Mouse (Mus musculus) forebrain, embryonic 14.5 days (tissue): ENCODE data around the gene Crip1. TPM values are rescaled to one million over a fixed set of nuclear protein-coding genes. Genes with fewer than 3 reads are reported as not detected.

Experiments used
- ATAC-seq: fragments of 200-750 bp; cut with Nextera tagmentation; 2 replicates; pipeline ENCODE4 v1.8.0; 2017; ENCODE audit warnings: mild to moderate bottlenecking, moderate library complexity
- DNase-seq: peaks from one replicate; pipeline ENCODE4 v3.0.0-alpha.2; 2015; ENCODE audit warnings: low spot score
- H3K27ac ChIP-seq: fragments of 300-500 bp; sonication (generic); 2 replicates; pipeline ENCODE4 v1.5.1; 2014; ENCODE audit warnings: low read depth, mild to moderate bottlenecking, control low read depth, low read length, moderate library complexity
- H3K27me3 ChIP-seq: fragments of 300-500 bp; sonication (generic); replicated peaks from 2 replicates; pipeline ENCODE4 v1.6.1; 2014; ENCODE audit warnings: low read length, control low read depth, mixed read lengths; ENCODE audit not compliant: control insufficient read depth, insufficient read depth
- H3K36me3 ChIP-seq: fragments of 300-500 bp; sonication (generic); 2 replicates; pipeline ENCODE4 v1.6.1; 2014; ENCODE audit warnings: low read length, control low read depth; ENCODE audit not compliant: control insufficient read depth, insufficient read depth
- H3K4me1 ChIP-seq: fragments of 300-500 bp; sonication (generic); 2 replicates; pipeline ENCODE4 v1.6.1; 2014; ENCODE audit warnings: antibody characterized with exemption, low read length, control low read depth; ENCODE audit not compliant: control insufficient read depth, insufficient read depth
- H3K4me2 ChIP-seq: fragments of 300-500 bp; sonication (generic); 2 replicates; pipeline ENCODE4 v1.6.1; 2014; ENCODE audit warnings: mild to moderate bottlenecking, control low read depth, low read length
- H3K4me3 ChIP-seq: fragments of 300-500 bp; sonication (generic); 2 replicates; pipeline ENCODE4 v1.5.1; 2014; ENCODE audit warnings: low read depth, low read length, control low read depth
- H3K9ac ChIP-seq: fragments of 300-500 bp; sonication (generic); 2 replicates; pipeline ENCODE4 v1.6.1; 2014; ENCODE audit warnings: mild to moderate bottlenecking, low read length, control low read depth, moderate library complexity
- H3K9me3 ChIP-seq: fragments of 300-500 bp; sonication (generic); replicated peaks from 2 replicates; pipeline ENCODE4 v1.6.1; 2016; ENCODE audit warnings: low read length, control low read depth, mixed read lengths; ENCODE audit not compliant: control insufficient read depth
- WGBS: fragments of 180-500 bp; shearing (Covaris S2); extraction: QIAGEN DNeasy Blood & Tissue Kit; methylation state at CpG from one replicate; pipeline ENCODE4 v1.1.7; 2014; 5-methylcytosine and 5-hydroxymethylcytosine counted together
- polyA plus RNA-seq: library from polyadenylated mRNA; unstranded; fragments of >200 nt; fragmentation: Nextera tagmentation; extraction: Ambion mirVana; gene quantifications from 2 replicates; pipeline ENCODE4 v1.2.1, GENCODE M21; 2014

Gene Crip1
- polyA plus RNA-seq, 1 experiment from 2014 or later, result 46.1 TPM

DNA sequence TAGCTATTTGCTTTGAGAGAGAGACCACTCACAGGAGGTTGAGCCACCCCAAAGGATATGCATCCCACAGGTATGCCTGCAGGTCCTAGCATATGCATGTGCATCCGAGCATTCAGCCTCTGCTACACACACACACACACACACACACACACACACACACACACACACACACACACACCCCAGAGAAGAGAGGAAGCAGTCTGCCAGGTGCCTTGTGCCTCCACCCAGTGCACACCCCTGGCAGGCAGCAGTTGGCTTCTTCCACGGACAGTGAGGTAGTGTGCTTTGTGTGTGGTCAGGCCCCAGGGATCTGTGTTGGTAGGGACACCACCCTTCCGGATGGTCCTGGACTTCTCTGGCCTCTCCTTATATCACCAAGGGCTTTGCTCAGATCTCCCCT, 3.8 kb downstream of the Crip1 start:
- DNase-seq (no peak), ATAC-seq (no peak)
- no peak overlapping the region for H3K4me3 ChIP-seq
- H3K9me3 ChIP-seq, result no peaks in the 10 kb centered on the region
- H3K27me3 ChIP-seq, result no peaks in the 10 kb centered on the region; the same call in 1 of the 2 replicates
- H3K4me1 ChIP-seq, result peaks cover 21% of the 10 kb centered on the region
- no peak overlapping the region for H3K9ac ChIP-seq
- WGBS, result 80% methylated on average over 3 of the region's 3 CpGs
- no peak overlapping the region for H3K4me2 ChIP-seq
- no peak overlapping the region for H3K27ac ChIP-seq
- H3K36me3 ChIP-seq, result peaks cover 10% of the 10 kb centered on the region

DNA sequence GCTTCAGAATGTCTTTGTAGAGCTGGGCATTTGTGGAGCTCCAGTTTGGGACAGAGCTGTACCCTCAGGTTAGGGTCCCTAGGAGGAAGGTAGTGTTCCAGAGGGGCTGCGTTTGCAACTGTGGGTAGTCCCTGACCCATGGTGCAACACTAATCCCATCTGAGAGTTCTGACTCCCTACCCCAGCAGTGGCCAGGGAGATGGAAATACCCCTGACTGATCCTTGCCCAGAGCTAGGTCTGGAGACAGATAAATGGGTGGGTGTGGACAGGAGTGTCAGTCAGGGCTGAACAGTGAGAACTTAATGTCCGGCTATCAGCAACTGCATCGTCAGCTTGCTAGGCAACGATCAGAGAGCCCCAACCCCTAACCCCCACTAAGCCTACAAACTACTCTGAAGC, 4.5 kb downstream of the Crip1 start:
- Histone ChIP-seq H3K27me3 (no peaks in the 10 kb centered on the region; the same call in 1 of the 2 replicates), H3K27ac (no peak overlapping the region), H3K4me2 (no peak overlapping the region), H3K4me3 (no peak overlapping the region), H3K9me3 (no peaks in the 10 kb centered on the region), H3K4me1 (peaks cover 24% of the 10 kb centered on the region), H3K36me3 (peaks cover 3% of the 10 kb centered on the region; the same call in 1 of the 2 replicates), H3K9ac (no peak overlapping the region)
- DNase-seq, result no peak
- 81% methylated on average over 4 of the region's 4 CpGs for whole genome bisulfite sequencing
- no peak for ATAC-seq

DNA sequence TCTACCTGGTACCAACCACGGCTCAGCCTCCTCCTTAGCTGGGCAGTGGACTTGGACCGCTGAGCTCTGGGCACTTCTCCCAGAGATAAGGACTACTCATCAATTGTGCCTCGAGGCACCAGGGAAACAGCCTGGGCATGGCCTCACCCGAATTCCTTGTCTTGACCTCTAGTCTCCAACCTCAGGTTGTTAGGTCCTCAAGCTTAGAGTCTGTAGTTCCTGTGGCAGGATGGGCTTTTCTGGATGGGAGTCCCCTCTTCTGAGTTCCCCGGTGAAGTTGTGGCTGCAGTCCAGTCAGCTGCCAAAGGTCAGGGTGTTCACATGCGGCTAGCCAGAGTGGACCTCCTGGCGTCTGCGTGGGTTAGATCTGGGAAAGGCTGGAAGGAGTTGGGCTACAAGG, 4.9 kb downstream of the Crip1 start:
- Histone ChIP-seq H3K9ac (no peak overlapping the region), H3K4me2 (no peak overlapping the region), H3K36me3 (no peaks in the 10 kb centered on the region), H3K4me3 (no peak overlapping the region), H3K27ac (no peak overlapping the region), H3K4me1 (peaks cover 24% of the 10 kb centered on the region), H3K27me3 (no peaks in the 10 kb centered on the region; the same call in 1 of the 2 replicates), H3K9me3 (no peaks in the 10 kb centered on the region)
- 87% methylated on average over 8 of the region's 8 CpGs for WGBS
- no peak for DNase-seq
- no peak for ATAC-seq

DNA sequence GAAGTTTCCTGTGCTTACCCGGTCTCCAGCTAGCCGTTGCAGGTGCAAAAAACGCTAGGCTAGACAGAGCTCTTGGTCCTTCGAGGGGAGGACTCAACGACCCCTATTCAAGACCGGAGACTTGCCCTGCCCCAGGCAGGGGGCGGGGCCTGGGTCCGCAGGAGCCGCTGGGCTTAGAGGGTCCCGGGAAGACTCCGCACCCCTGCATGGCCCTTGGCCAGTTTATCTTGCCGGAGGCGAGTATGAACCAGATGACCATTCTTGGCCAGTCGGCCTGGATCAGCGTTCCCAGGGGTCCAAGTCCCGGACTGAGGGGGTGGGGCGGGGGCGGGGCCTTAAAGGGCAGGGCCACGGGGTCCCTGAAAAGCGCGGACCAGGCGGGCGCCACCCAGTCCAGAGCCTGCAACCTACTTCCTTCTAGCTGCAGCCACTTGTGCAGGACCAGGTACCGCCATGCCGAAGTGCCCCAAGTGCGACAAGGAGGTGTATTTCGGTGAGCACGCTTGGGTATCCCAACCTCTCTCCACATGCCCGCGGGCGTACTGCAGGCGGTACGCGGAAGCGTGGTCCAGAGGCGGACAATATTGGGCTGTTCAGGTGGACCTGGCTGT, 5.7 kb downstream of the Crip1 start:
- peak overlapping the region; percentile 36 for H3K4me3 ChIP-seq
- H3K36me3 ChIP-seq, result no peaks in the 10 kb centered on the region
- no peak for ATAC-seq
- H3K27ac ChIP-seq, result no peak overlapping the region
- peak overlapping the region; percentile 64 for H3K4me2 ChIP-seq
- H3K9ac ChIP-seq, result peak overlapping the region; percentile 41
- no peaks in the 10 kb centered on the region; the same call in 1 of the 2 replicates for H3K27me3 ChIP-seq
- WGBS, result 1% methylated on average over 36 of the region's 36 CpGs
- no peaks in the 10 kb centered on the region for H3K9me3 ChIP-seq
- DNase-seq, result peak; percentile 23
- peaks cover 21% of the 10 kb centered on the region for H3K4me1 ChIP-seq

DNA sequence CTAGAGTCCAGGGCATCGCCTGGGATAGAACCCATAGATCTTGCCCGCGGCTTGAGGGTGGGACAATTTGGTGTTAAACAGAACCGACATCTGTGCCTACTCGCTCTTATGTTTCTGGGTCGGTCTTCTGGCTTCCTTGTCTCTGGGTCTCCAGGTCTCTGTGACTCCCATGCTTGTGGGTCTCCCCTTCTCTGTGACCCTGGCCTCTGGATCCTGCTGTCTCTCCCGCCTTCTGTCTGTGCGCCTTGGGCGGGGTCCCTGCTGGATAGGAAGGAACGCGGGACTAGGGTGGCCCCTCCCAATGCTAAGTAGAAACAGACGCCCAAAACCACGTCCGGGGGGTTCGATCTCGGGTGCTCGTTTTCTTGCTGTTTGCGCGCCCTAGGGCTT, 6.2 kb downstream of the Crip1 start:
- no peaks in the 10 kb centered on the region for H3K36me3 ChIP-seq
- no peaks in the 10 kb centered on the region; the same call in 1 of the 2 replicates for H3K27me3 ChIP-seq
- peak overlapping the region; percentile 41; the same call in 1 of the 2 replicates for H3K9ac ChIP-seq
- peak overlapping the region; percentile 64 for H3K4me2 ChIP-seq
- WGBS, result 29% methylated on average over 19 of the region's 19 CpGs
- peak overlapping the region; percentile 36 for H3K4me3 ChIP-seq
- no peak overlapping the region for H3K27ac ChIP-seq
- ATAC-seq (no peak), DNase-seq (no peak)
- H3K4me1 ChIP-seq, result peaks cover 26% of the 10 kb centered on the region
- no peaks in the 10 kb centered on the region for H3K9me3 ChIP-seq

DNA sequence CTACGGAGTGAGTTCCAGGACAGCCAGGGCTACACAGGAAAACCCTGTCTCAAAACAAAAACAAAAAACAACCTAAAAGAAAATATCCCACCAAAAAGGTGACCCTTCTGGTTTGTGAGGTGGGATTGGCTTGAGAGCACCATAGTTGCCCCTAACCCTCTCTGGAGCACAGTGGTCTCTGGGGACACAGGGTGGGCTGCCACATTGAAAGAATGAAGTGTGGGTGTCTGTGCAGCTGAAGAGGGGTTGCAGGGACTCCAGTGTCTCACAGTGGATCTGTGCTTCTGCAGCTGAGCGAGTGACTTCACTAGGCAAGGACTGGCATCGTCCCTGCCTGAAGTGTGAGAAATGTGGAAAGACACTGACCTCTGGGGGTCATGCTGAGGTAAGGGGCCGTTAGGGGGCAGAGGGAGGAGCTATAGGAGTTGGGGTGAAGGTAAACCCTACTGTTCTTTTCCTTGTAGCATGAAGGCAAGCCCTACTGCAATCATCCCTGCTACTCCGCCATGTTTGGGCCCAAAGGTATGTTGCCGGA, 6.9 kb downstream of the Crip1 start:
- no peak overlapping the region for H3K9ac ChIP-seq
- peaks cover 26% of the 10 kb centered on the region for H3K4me1 ChIP-seq
- WGBS, result 78% methylated on average over 6 of the region's 6 CpGs

DNA sequence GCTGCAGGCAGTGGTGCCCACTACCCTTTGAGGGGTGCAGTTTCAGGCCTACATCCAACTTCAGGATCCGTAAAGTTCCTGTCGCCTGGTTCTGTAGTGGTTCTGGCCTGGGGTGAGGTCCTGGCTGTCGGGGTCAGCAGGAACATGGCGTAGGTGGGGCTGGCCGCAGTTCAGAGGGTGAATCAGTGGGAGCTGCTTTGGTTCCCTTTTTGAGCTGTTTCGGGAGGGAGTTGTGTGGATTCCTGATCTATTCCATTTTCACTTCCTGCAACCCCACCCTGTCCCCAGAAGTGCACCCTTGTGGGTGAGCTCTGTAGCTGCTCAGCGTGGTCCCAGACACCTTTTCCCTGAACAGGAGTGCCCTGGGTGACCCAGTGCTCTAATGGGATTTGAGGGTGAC, 7.9 kb downstream of the Crip1 start:
- H3K9ac ChIP-seq, result no peak overlapping the region
- 93% methylated on average over 7 of the region's 7 CpGs for WGBS
- no peaks in the 10 kb centered on the region for H3K9me3 ChIP-seq

More for the DNA sequence above, 6.9 kb downstream of the Crip1 start:
- no peak overlapping the region for H3K4me3 ChIP-seq
- H3K4me2 ChIP-seq, result no peak overlapping the region
- no peaks in the 10 kb centered on the region; the same call in 1 of the 2 replicates for H3K27me3 ChIP-seq
- H3K36me3 ChIP-seq, result no peaks in the 10 kb centered on the region
- H3K9me3 ChIP-seq, result no peaks in the 10 kb centered on the region
- H3K27ac ChIP-seq, result no peak overlapping the region
- ATAC-seq, result no peak
- no peak for DNase-seq

DNA sequence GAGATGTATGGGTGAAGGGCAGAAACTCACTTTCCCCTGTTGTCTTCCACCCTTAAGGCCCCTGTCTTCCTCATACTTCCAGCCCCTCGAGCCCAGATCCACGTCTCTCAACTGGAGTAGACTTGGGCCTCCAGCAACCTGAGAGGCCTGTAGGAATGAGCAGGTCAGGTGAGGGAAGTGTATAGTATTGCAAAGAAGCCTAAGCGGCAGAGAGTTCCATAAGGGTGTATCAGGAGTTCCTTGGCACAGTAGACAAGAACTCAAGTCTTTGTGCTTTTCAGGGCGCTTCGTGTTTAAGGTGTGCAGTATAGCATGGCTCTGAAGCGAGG, 8.6 kb downstream of the Crip1 start:
- Histone ChIP-seq H3K27me3 (no peaks in the 10 kb centered on the region; the same call in 1 of the 2 replicates), H3K27ac (no peak overlapping the region), H3K9ac (no peak overlapping the region), H3K4me1 (peaks cover 18% of the 10 kb centered on the region), H3K4me3 (no peak overlapping the region), H3K9me3 (no peaks in the 10 kb centered on the region), H3K36me3 (no peaks in the 10 kb centered on the region), H3K4me2 (peak overlapping the region; percentile 74)
- DNase-seq (no peak), ATAC-seq (no peak)
- 82% methylated on average over 6 of the region's 6 CpGs for WGBS

More for the DNA sequence above, 7.9 kb downstream of the Crip1 start:
- Histone ChIP-seq H3K4me2 (no peak overlapping the region), H3K27me3 (no peaks in the 10 kb centered on the region; the same call in 1 of the 2 replicates), H3K4me3 (no peak overlapping the region), H3K4me1 (peaks cover 23% of the 10 kb centered on the region), H3K36me3 (no peaks in the 10 kb centered on the region), H3K27ac (no peak overlapping the region)
- ATAC-seq (no peak), DNase-seq (no peak)

DNA sequence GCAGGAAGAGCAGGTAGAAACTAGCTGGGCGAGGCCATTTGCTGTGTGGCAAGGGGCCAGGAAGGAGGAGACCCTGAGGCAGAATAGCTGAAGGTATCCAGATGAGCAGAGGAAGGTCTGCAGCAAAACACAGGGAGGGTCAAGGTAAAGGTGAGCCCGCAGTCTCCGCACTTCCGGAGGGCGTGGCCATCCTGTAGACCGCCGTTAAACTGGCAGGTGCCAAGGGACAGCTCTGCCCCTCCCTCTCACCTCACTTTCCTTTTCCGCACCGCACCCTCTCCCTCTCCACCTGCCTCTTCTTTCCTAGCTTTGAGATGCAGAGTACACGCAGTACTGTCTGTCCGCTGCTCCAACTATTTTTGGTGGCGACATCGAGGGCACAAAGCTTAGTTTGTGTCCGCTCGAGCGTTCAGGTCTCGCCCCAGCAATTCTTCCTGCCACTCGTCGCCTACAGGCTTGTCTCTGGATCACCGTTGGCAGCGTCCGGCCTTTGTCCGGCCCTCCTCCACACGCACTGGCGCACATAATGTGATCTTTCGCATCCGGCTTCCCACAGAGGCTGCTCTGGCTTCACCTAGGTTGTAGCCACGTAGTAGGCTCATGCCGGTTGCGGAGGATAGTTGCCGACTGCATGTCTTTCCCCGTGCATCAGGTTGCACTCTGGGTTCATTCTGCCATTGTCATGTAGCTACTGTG, 9.1 kb downstream of the Crip1 start:
- peak overlapping the region; percentile 9; the same call in 1 of the 2 replicates for H3K27ac ChIP-seq
- no peaks in the 10 kb centered on the region for H3K9me3 ChIP-seq
- H3K9ac ChIP-seq, result peak overlapping the region; percentile 62
- no peaks in the 10 kb centered on the region; the same call in 1 of the 2 replicates for H3K27me3 ChIP-seq
- no peaks in the 10 kb centered on the region for H3K36me3 ChIP-seq
- no peak for DNase-seq
- WGBS, result 4% methylated on average over 32 of the region's 32 CpGs
- ATAC-seq, result peak; percentile 1
- H3K4me2 ChIP-seq, result peak overlapping the region; percentile 74
- H3K4me3 ChIP-seq, result peak overlapping the region; percentile 59
- H3K4me1 ChIP-seq, result peaks cover 18% of the 10 kb centered on the region
